Mouse (Mus musculus) testis, adult 10 weeks (tissue): ENCODE measurements around the gene Cpa5. TPM values are rescaled to one million over a fixed set of nuclear protein-coding genes. Genes with fewer than 3 reads are reported as not detected.

Experiments
- polyA plus RNA-seq: library from polyadenylated mRNA; stranded (reverse); fragments of 350-450 nt; fragmentation: Illumina TruSeq; extraction: RNeasy Lipid Tissue Mini Kit (QIAGEN cat#74804); gene quantifications from one replicate; pipeline ENCODE4 v1.2.3, GENCODE M21; 2014; ENCODE audit warnings: low read depth, low replicate concordance

Gene Cpa5
- 63.4 TPM for polyA plus RNA-seq

DNA sequence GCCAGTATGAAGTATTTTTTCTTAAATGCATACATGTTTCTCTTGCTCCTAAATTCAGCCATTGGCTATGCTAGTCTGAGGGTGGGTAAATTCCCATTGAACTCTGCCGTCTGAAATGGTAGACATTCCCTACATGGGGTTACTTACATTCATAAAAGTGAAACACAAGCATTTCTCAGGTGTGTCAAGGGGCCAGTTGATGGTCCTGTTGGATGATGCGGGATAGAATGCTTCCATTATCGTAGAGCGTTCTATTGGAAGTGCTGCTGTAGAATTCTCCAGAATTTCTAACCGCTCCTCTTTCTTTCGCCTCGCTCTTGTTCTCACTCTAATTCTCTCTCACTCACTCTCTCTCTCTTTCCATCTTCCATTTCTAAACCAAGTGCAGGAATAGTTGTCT lies at the start of gene Cpa5:
Gene Cpa5, plus strand, starts transcription at position 301 of the 400 bp plus-strand sequence.

DNA sequence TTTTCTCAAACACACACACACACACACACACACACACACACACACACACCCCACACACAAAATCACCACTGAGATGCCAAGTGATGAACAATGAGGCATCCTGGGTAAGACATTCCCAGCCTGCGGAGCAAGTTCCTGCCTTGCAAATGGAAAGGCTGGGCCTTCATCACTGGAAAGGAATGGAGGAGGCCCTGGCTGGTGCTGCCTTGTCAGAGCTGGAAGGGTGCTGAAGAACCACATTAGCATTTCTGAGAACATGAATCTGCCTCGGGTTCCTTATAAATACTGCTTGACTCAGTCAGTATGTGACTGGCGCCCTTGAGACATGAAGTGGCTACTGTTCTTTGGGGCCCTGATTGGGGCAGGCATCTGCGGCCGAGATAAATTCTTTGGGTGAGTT lies 42.7 kb upstream of the Cpa5 start, which contains the start of gene Cpa4:
Gene Cpa4, plus strand, starts transcription at position 301 of the 400 bp plus-strand sequence.

DNA sequence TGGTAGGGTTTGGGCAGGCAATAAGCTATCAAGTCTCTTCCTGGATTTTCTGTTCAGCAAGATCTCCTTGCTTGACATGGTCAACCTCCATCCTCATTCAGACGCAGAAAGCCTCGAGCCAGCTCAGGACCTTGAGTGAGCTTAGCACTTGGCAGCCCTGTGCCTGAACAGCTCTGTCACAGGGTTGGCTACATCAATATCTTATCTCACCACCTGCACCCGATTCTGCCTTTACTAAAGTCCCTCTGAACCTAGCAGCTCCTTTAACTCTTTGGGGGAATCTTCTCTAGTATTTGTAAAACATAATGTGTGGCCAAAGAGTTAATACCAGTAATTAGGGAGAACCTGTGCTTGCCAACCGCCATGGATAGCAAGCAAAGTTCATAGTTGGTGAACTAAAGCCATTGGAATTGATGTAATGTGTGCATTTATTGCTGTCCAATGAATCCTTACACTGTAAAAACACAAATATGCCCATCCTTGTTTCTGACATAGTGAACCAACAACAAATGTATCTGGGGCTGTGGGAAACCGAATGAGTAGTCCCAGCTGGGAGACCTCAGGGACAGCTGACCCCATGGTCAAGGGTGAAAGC lies 28.0 kb downstream of the Cpa5 start, which contains the start of gene Cpa1:
Gene Cpa1, plus strand, starts transcription at position 545 of the 595 bp plus-strand sequence.

Other genes with a start within 250 kb of the Cpa5 start
- gene Zc3hc1, start 220.0 kb upstream of the Cpa5 start, polyA plus RNA-seq = 5.7 TPM
- gene Klhdc10, start 209.1 kb upstream of the Cpa5 start, polyA plus RNA-seq = 50.1 TPM
- 85.2 TPM for gene Tmem209, start 101.2 kb upstream of the Cpa5 start, polyA plus RNA-seq
- gene Ssmem1, start 101.2 kb upstream of the Cpa5 start, polyA plus RNA-seq = 491 TPM
- gene Cpa2, start 69.4 kb upstream of the Cpa5 start, polyA plus RNA-seq = 2.3 TPM
- not detected for gene Cpa4, start 42.6 kb upstream of the Cpa5 start, polyA plus RNA-seq
- not detected for gene Cpa1, start 28.2 kb downstream of the Cpa5 start, polyA plus RNA-seq
- 124 TPM for gene Cep41, start 82.7 kb downstream of the Cpa5 start, polyA plus RNA-seq
- gene Mest, start 112.5 kb downstream of the Cpa5 start, polyA plus RNA-seq = 2.5 TPM